Mouse (Mus musculus) limb, embryonic 14.5 days (tissue): ENCODE measurements at regions not wholly inside any gene's neighbourhood (a gene's known extent, or its start where the extent isn't known, plus 50 kb on each side); places are given as distances from the start of the nearest gene placed in this dataset.
A peak's percentile ranks its signal among the peaks of the same experiment; 100 is the strongest.

Experiments used
- ATAC-seq: fragments of 200-750 bp; cut with Nextera tagmentation; 2 replicates; pipeline ENCODE4 v1.8.0; 2017; ENCODE audit warnings: low read depth, moderate number of reproducible peaks, moderate TSS enrichment; ENCODE audit not compliant: low FRiP score
- DNase-seq: peaks from one replicate; pipeline ENCODE4 v3.0.0-alpha.2; 2015; ENCODE audit warnings: low spot score
- H3K27ac ChIP-seq: fragments of 300-500 bp; sonication (generic); replicated peaks from 2 replicates; pipeline ENCODE4 v1.5.1; 2014; ENCODE audit warnings: low read depth, mild to moderate bottlenecking, low read length, moderate library complexity, mixed read lengths
- H3K27me3 ChIP-seq: fragments of 300-500 bp; sonication (generic); 2 replicates; pipeline ENCODE4 v1.6.1; 2014; ENCODE audit warnings: low read length, mixed read lengths; ENCODE audit not compliant: control insufficient read depth, insufficient read depth
- H3K36me3 ChIP-seq: fragments of 300-500 bp; sonication (generic); 2 replicates; pipeline ENCODE4 v1.6.1; 2014; ENCODE audit warnings: mild to moderate bottlenecking, low read length, moderate library complexity, mixed read lengths; ENCODE audit not compliant: control insufficient read depth, insufficient read depth
- H3K4me1 ChIP-seq: fragments of 300-500 bp; sonication (generic); 2 replicates; pipeline ENCODE4 v1.6.1; 2014; ENCODE audit warnings: antibody characterized with exemption, low read length, mixed read lengths; ENCODE audit not compliant: control insufficient read depth, insufficient read depth
- H3K4me2 ChIP-seq: fragments of 300-500 bp; sonication (generic); replicated peaks from 2 replicates; pipeline ENCODE4 v1.6.1; 2014; ENCODE audit warnings: low read depth, mild to moderate bottlenecking, low read length, moderate library complexity; ENCODE audit not compliant: severe bottlenecking
- H3K4me3 ChIP-seq: fragments of 300-500 bp; sonication (generic); replicated peaks from 2 replicates; pipeline ENCODE4 v1.5.1; 2014; ENCODE audit warnings: low read length
- H3K9ac ChIP-seq: fragments of 300-500 bp; sonication (generic); 2 replicates; pipeline ENCODE4 v1.6.1; 2014; ENCODE audit warnings: mild to moderate bottlenecking, low read depth, low read length, moderate library complexity; ENCODE audit not compliant: severe bottlenecking
- H3K9me3 ChIP-seq: fragments of 300-500 bp; sonication (generic); 2 replicates; pipeline ENCODE4 v1.6.1; 2016; ENCODE audit warnings: low read length; ENCODE audit not compliant: control insufficient read depth
- POLR2A ChIP-seq: fragments of 200-500 bp; IDR thresholded peaks from 2 replicates; pipeline ENCODE4 v1.8.0; 2012; ENCODE audit warnings: inconsistent platforms, mild to moderate bottlenecking, moderate library complexity, borderline replicate concordance; ENCODE audit not compliant: insufficient read depth, insufficient read length; ENCODE audit errors: extremely low read depth
- WGBS: fragments of 180-500 bp; shearing (Covaris S2); extraction: QIAGEN DNeasy Blood & Tissue Kit; methylation state at CpG from one replicate; pipeline ENCODE4 v1.1.7; 2014; 5-methylcytosine and 5-hydroxymethylcytosine counted together

GRCm38 (mm10) chr12:73416367-73416897 lies 129.8 kb downstream of the Tmem30b start:
- no peak for TF ChIP-seq POLR2A
- ATAC-seq (peak; percentile 88), DNase-seq (peak; percentile 79)
- H3K4me1 ChIP-seq = peaks cover 24% of the 10 kb centered on the region
- no peak overlapping the region for H3K9ac ChIP-seq
- H3K4me2 ChIP-seq = no peak overlapping the region
- no peaks in the 10 kb centered on the region for H3K36me3 ChIP-seq
- H3K4me3 ChIP-seq = no peak overlapping the region
- no peaks in the 10 kb centered on the region for H3K27me3 ChIP-seq
- 49% methylated on average over 16 of the region's 16 CpGs for WGBS
- no peaks in the 10 kb centered on the region for H3K9me3 ChIP-seq
- peak overlapping the region; percentile 58 for H3K27ac ChIP-seq

- H3K27ac ChIP-seq = peak overlapping the region; percentile 58
- no peaks in the 10 kb centered on the region for H3K27me3 ChIP-seq
- peaks cover 24% of the 10 kb centered on the region for H3K4me1 ChIP-seq
- DNase-seq = no peak
- WGBS = 49% methylated on average over 7 of the region's 7 CpGs
- no peak overlapping the region for H3K4me3 ChIP-seq
- no peak overlapping the region for H3K4me2 ChIP-seq
- H3K9ac ChIP-seq = no peak overlapping the region
- no peak; the same call in 1 of the 2 replicates for ATAC-seq
- no peaks in the 10 kb centered on the region for H3K36me3 ChIP-seq
- no peak for TF ChIP-seq POLR2A
- H3K9me3 ChIP-seq = no peaks in the 10 kb centered on the region
Observed at GRCm38 (mm10) chr12:73415856-73416366, 129.3 kb downstream of the Slc38a6 start.

GRCm38 (mm10) chr12:73413439-73414196 lies 127.0 kb downstream of the Slc38a6 start:
- WGBS = 19% methylated on average over 15 of the region's 15 CpGs
- no peaks in the 10 kb centered on the region for H3K27me3 ChIP-seq
- DNase-seq (peak; percentile 37), ATAC-seq (no peak)
- no peak overlapping the region for H3K4me3 ChIP-seq
- peaks cover 24% of the 10 kb centered on the region for H3K4me1 ChIP-seq
- peak overlapping the region; percentile 6; the same call in 1 of the 2 replicates for H3K4me2 ChIP-seq
- no peaks in the 10 kb centered on the region for H3K9me3 ChIP-seq
- no peaks in the 10 kb centered on the region for H3K36me3 ChIP-seq
- TF ChIP-seq POLR2A = no peak
- H3K27ac ChIP-seq = no peak overlapping the region; the same call in 1 of the 2 replicates
- no peak overlapping the region for H3K9ac ChIP-seq

- Histone ChIP-seq H3K36me3 (no peaks in the 10 kb centered on the region), H3K4me1 (peaks cover 24% of the 10 kb centered on the region), H3K27ac (no peak overlapping the region), H3K9me3 (no peaks in the 10 kb centered on the region), H3K4me3 (no peak overlapping the region), H3K9ac (no peak overlapping the region), H3K27me3 (no peaks in the 10 kb centered on the region), H3K4me2 (no peak overlapping the region)
- no peak for ATAC-seq
- 76% methylated on average over 4 of the region's 4 CpGs for WGBS
- DNase-seq = no peak
- TF ChIP-seq POLR2A = no peak
Observed at GRCm38 (mm10) chr12:73412500-73412899, 125.9 kb downstream of the Slc38a6 start.

- WGBS = 51% methylated on average over 7 of the region's 7 CpGs
- no peak for TF ChIP-seq POLR2A
- Histone ChIP-seq H3K27me3 (0 out of 2 replicates have a peak, but pooled peaks cover 4% of the 10 kb centered on the region), H3K4me3 (no peak overlapping the region), H3K9ac (no peak overlapping the region), H3K4me1 (peaks cover 20% of the 10 kb centered on the region), H3K9me3 (no peaks in the 10 kb centered on the region), H3K27ac (no peak overlapping the region), H3K4me2 (no peak overlapping the region), H3K36me3 (no peaks in the 10 kb centered on the region)
- DNase-seq = peak; percentile 78
- peak; percentile 42; the same call in 1 of the 2 replicates for ATAC-seq
Observed at GRCm38 (mm10) chr12:73410924-73411323, 124.3 kb downstream of the Slc38a6 start.
